Mouse (Mus musculus) embryonic facial prominence, embryonic 10.5 days (tissue): ENCODE data around the gene Ankrd65. TPM values are rescaled to one million over a fixed set of nuclear protein-coding genes. Genes with fewer than 3 reads are reported as not detected.
A peak's percentile ranks its signal among the peaks of the same experiment; 100 is the strongest.

Experiments used
- DNase-seq: peaks from one replicate; pipeline ENCODE4 v3.0.0-alpha.2; 2017; ENCODE audit warnings: low spot score
- H3K27ac ChIP-seq: fragments of 300-500 bp; sonication (generic); replicated peaks from 2 replicates; pipeline ENCODE4 v1.5.1; 2016; ENCODE audit warnings: mild to moderate bottlenecking
- H3K27me3 ChIP-seq: fragments of 300-500 bp; sonication (generic); replicated peaks from 2 replicates; pipeline ENCODE4 v1.6.1; 2016; ENCODE audit warnings: low read depth, mild to moderate bottlenecking; ENCODE audit not compliant: poor library complexity, severe bottlenecking
- H3K36me3 ChIP-seq: fragments of 300-500 bp; sonication (generic); replicated peaks from 2 replicates; pipeline ENCODE4 v1.6.1; 2016; ENCODE audit warnings: mild to moderate bottlenecking, moderate library complexity
- H3K4me1 ChIP-seq: fragments of 300-500 bp; sonication (generic); 2 replicates; pipeline ENCODE4 v1.6.1; 2016
- H3K4me3 ChIP-seq: fragments of 300-500 bp; sonication (generic); 2 replicates; pipeline ENCODE4 v1.5.1; 2016; ENCODE audit warnings: mild to moderate bottlenecking, moderate library complexity
- H3K9me3 ChIP-seq: fragments of 300-500 bp; sonication (generic); 2 replicates; pipeline ENCODE4 v1.6.1; 2016; ENCODE audit warnings: mild to moderate bottlenecking
- WGBS: fragments of 180-500 bp; shearing (Covaris S2); methylation state at CpG from one replicate; pipeline ENCODE4 v1.1.7; 2016; 5-methylcytosine and 5-hydroxymethylcytosine counted together
- polyA plus RNA-seq: library from polyadenylated mRNA; unstranded; fragments of >200 nt; fragmentation: Nextera tagmentation; extraction: Ambion mirVana; gene quantifications from 2 replicates; pipeline ENCODE4 v1.2.1, GENCODE M21; 2016

Gene Ankrd65
- polyA plus RNA-seq, 1 experiment from 2014 or later, result not detected

DNA sequence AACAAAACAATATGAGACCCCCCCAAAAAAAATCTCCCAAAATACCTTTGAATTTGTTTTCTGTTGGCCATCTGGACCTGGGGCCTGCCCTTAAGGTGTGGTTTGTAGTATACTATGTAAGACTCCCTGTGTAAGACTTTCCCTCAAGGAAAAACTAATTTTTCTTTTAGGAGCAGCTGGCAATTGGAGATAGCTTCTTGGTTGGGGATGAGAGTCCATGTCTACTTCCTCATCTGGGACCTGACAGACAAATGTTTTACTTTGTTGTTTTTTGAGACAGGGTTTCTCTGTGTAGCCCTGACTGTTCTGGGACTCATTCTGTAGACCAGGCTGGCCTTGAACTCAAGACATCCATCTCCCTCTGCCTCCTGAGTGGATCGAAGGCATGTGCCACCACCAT is 11.8 kb downstream of the Ankrd65 start:
- DNase-seq, result no peak
- WGBS, result 96% methylated on average over 1 of the region's 1 CpGs
- no peak overlapping the region for H3K4me3 ChIP-seq

DNA sequence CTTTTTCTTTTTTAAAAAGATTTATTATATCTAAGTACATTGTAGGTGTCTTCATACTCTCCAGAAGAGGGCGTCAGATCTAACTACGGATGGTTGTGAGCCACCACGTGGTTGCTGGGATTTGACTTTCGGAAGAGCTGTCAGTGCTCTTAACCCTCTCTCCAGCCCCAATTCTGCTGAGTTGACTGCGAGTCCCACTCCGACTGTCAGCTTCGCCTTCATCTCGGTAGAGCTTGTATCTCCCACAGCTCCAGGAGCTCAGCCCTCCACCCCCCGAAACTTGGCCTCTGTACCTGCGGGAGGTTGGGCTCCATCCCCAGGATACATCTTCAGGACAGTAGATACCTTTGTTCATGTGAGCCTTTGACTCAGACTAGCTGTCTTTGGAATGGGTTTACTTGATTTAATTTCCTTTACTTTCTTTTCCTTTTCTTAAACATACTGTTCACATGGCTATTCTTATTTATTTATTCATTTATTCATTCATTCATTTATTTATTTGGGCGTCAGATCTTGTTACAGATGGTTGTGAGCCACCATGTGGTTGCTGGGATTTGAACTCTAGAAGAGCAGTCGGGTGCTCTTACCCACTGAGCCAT is 12.6 kb downstream of the Ankrd65 start, which contains the start of gene Mrpl20:
Mrpl20 (plus strand) TSS at position 138 of the 599 bp plus-strand sequence.
- 9% methylated on average over 12 of the region's 12 CpGs for WGBS
- H3K9me3 ChIP-seq, result no peaks in the 10 kb centered on the region
- H3K27ac ChIP-seq, result peak within 1 kb of the TSS; percentile 87
- peak within 1 kb of the TSS; percentile 98 for H3K4me3 ChIP-seq
- no peaks in the 10 kb centered on the region for H3K27me3 ChIP-seq
- peaks cover 18% of the 10 kb centered on the region for H3K4me1 ChIP-seq
- peak; percentile 29 for DNase-seq
- H3K36me3 ChIP-seq, result peaks cover 30% of the 10 kb centered on the region

More for the DNA sequence above, 11.8 kb downstream of the Ankrd65 start:
- Histone ChIP-seq H3K9me3 (no peaks in the 10 kb centered on the region), H3K36me3 (peaks cover 22% of the 10 kb centered on the region), H3K27me3 (no peaks in the 10 kb centered on the region), H3K27ac (no peak overlapping the region), H3K4me1 (peaks cover 18% of the 10 kb centered on the region)

DNA sequence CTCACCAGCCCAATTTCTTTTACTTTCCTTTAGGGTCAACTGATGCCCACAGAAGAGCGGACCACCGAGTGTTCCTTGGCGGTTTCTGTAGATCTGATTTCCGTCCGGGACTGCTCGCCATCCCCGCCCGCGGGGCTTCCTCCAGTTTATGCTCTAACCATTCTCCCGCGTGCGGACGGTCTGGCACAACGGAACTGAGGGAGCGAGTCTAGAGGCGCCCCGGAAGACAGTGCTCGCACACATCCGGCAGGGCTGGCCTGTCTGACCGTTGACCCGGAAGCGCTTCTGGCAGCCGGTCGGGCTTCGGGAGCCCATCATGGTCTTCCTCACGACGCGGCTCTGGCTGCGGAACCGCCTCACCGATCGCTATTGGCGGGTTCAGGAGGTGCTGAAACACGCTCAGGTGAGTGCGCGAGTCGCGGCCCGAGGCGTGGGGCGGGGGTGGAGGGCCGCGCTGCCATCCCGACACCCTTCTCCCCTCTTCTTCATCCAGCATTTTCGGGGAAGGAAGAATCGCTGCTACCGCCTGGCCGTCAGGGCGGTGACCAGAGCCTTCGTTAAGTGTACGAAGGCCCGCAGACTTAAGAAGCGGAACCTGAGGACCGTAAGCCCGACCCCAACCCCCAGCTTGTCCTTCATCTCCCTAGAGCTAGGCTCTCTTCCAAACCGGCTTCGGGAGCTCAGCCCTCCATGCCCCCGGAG is 13.3 kb downstream of the Ankrd65 start:
- Histone ChIP-seq H3K27ac (peak overlapping the region; percentile 87), H3K9me3 (no peaks in the 10 kb centered on the region), H3K27me3 (no peaks in the 10 kb centered on the region), H3K4me1 (peaks cover 18% of the 10 kb centered on the region), H3K36me3 (peaks cover 36% of the 10 kb centered on the region), H3K4me3 (peak overlapping the region; percentile 98)
- DNase-seq, result peak; percentile 97
- WGBS, result under 1% methylated on average over 58 of the region's 58 CpGs

DNA sequence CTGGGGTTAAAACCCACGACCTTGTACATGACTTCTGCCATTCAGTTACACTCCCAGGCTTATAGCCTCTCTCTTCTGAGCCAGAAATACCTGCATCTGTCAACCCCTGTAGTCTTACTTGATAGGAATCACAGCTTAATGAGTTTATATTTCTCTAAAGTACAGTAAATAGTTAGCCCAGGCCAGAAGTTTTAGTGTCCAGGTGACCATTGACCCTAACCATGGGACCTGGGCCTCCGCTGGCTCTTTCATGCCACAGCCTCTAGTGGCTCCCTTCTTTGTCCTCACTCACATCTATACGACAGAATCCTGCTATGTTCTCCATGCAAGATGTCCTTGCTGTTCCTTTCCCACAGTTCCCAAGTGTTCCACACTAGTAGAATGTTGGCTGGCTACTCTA is 17.6 kb downstream of the Ankrd65 start:
- Histone ChIP-seq H3K9me3 (no peaks in the 10 kb centered on the region), H3K4me1 (peaks cover 26% of the 10 kb centered on the region), H3K4me3 (no peak overlapping the region), H3K36me3 (peaks cover 68% of the 10 kb centered on the region), H3K27ac (no peak overlapping the region), H3K27me3 (no peaks in the 10 kb centered on the region)
- no peak for DNase-seq
- WGBS, result 85% methylated on average over 3 of the region's 3 CpGs

DNA sequence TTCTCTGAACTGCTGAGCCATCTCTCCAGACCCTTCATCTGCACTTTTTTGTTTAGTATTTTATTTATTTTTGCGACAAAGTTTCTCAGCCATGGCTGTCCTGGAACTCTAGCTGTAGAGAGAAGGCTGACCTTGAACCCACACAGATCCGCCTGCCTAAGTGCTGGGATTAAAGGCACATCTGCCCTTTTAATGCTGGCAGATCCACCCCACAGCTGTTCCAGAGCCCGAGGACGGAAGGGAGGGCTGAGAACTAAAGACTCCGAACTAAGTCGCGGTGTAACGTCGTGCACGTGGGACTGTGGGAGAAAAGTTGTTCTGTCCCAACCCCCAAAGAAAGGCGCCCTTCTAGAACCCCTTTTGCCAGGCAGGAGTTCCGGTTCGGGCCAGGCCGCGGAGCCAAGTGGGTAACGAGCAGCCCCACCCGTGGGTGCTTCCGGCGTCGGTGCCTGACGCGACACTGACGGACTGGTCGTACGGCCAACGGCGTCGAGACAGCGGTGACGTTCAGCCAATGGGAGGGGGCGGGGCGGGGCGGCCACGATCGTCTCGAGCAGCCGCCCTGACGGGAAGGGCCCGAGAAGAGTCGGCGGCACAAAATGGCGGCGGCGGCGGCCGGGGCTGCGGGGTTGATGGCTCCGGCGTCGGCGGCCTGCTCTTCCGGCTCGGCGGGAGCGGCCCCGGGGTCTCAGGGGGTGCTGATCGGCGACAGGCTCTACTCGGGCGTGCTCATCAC is 21.9 kb downstream of the Ankrd65 start, which contains the start of gene Ccnl2:
Ccnl2 (plus strand) TSS at position 561 of the 736 bp plus-strand sequence.
- Histone ChIP-seq H3K36me3 (peaks cover 86% of the 10 kb centered on the region), H3K27ac (peak within 1 kb of the TSS; percentile 98), H3K9me3 (no peaks in the 10 kb centered on the region), H3K4me1 (peaks cover 23% of the 10 kb centered on the region), H3K27me3 (no peaks in the 10 kb centered on the region), H3K4me3 (peak within 1 kb of the TSS; percentile 100)
- under 1% methylated on average over 60 of the region's 60 CpGs for WGBS
- DNase-seq, result peak; percentile 98

DNA sequence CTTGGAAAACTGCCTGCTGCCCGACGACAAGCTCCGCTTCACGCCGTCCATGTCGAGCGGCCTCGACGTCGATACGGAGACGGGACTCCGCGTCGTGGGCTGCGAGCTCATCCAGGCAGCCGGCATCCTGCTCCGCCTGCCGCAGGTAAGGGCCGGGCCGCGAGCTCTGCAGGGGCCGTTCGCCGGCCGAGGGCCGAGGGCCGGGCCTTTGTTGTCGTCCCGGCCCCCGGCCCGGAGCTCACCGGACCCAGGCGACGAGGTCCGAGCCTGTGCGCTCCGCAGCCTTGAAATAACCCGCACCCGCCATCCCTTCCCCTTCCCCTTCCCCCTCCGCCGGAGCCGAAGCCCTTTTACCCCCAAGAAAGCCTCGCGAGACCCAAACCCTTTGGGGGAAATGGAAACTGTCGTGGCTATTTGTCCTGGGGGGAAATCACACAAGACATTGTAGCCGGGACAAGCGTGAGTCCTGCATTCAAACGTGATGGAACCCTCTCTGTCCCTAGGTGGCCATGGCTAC is 22.5 kb downstream of the Ankrd65 start:
- peak overlapping the region; percentile 98 for H3K27ac ChIP-seq
- no peaks in the 10 kb centered on the region for H3K27me3 ChIP-seq
- peaks cover 86% of the 10 kb centered on the region for H3K36me3 ChIP-seq
- no peaks in the 10 kb centered on the region for H3K9me3 ChIP-seq
- DNase-seq, result peak; percentile 54
- H3K4me3 ChIP-seq, result peak overlapping the region; percentile 100
- H3K4me1 ChIP-seq, result peaks cover 23% of the 10 kb centered on the region
- under 1% methylated on average over 49 of the region's 49 CpGs for WGBS

DNA sequence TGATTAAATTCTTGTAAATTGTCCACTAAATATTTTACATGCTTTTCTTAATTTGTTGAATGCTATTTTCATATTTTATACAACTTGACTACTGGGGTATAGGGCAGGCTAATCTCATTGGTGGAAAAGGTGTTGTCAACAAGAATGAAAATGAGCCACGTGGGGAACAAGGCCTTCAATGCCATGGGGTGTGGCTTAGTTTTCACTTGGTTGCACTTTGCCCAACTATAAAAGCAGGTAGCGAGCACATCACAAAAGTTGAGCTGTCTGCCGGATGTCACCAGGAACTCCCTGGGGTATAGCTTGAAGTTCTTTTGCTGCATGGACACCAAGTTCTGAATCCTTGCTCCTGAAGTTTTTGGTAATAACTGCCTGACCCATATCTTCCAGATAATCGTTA is 27.3 kb downstream of the Ankrd65 start:
- no peaks in the 10 kb centered on the region for H3K9me3 ChIP-seq
- WGBS, result 87% methylated on average over 4 of the region's 4 CpGs
- peaks cover 95% of the 10 kb centered on the region for H3K36me3 ChIP-seq
- H3K27ac ChIP-seq, result no peak overlapping the region
- no peak overlapping the region for H3K4me3 ChIP-seq
- DNase-seq, result no peak
- H3K27me3 ChIP-seq, result no peaks in the 10 kb centered on the region
- H3K4me1 ChIP-seq, result peaks cover 14% of the 10 kb centered on the region

DNA sequence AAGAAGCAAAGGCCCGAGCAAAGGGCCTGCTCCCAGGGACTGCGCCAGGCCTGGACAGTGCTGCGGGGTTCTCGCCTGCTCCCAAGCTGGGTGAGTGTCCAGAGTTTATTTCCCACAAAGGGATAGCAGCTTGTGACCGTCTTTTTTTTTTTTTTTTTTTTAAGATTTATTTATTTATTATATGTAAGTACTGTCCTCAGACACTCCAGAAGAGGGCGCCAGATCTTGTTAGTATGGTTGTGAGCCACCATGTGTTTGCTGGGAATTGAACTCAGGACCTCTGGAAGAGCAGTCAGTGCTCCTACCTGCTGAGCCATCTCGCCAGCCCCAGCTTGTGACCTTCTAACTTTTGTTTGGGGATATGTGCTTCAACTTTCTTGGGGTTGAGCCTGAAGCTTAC is 30.8 kb downstream of the Ankrd65 start:
- peaks cover 100% of the 10 kb centered on the region for H3K36me3 ChIP-seq
- 81% methylated on average over 7 of the region's 7 CpGs for WGBS
- DNase-seq, result peak; percentile 32

DNA sequence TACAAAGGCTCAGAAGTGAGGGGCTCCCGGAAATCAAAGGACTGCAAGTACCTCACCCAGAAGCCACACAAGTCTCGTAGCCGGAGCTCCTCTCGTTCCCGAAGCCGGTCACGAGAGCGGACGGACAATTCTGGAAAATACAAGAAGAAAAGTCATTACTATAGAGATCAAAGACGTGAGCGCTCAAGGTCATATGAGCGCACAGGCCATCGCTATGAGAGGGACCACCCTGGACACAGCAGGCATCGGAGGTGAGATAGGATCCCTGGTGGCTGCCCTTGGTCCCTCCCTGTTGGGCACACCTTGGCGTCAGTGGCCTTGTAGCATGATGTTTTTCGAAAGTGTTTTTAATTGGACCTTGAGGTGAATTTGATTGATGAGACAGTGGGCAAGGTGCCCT is 33.2 kb downstream of the Ankrd65 start:
- H3K9me3 ChIP-seq, result no peaks in the 10 kb centered on the region
- H3K36me3 ChIP-seq, result peaks cover 100% of the 10 kb centered on the region
- WGBS, result 97% methylated on average over 16 of the region's 16 CpGs
- H3K27ac ChIP-seq, result no peak overlapping the region
- no peak overlapping the region for H3K4me3 ChIP-seq
- no peaks in the 10 kb centered on the region for H3K4me1 ChIP-seq
- no peak for DNase-seq
- no peaks in the 10 kb centered on the region for H3K27me3 ChIP-seq

More for the DNA sequence above, 30.8 kb downstream of the Ankrd65 start:
- no peaks in the 10 kb centered on the region for H3K9me3 ChIP-seq
- H3K27ac ChIP-seq, result no peak overlapping the region
- H3K4me1 ChIP-seq, result no peaks in the 10 kb centered on the region
- H3K27me3 ChIP-seq, result no peaks in the 10 kb centered on the region
- H3K4me3 ChIP-seq, result no peak overlapping the region

DNA sequence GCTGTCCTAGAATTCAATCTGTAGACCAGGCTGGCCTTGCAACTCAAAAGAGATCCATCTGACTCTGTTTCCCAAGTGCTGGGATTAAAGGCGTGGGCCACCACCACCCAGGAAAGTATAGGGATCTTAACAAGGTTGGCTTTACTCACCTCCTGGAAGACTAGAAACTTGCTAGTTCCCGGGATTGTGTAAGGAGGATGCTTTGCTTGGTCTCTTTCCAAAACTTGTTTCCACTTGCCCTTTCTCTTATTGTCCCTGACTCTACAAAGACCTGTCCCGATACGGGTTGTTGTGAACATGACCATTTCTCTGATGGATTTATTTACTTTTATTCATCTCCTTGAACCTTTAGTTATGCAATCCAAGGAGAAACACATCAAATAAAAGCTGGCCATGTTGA is 39.6 kb downstream of the Ankrd65 start:
- Histone ChIP-seq H3K9me3 (no peaks in the 10 kb centered on the region), H3K27ac (no peak overlapping the region), H3K36me3 (peaks cover 66% of the 10 kb centered on the region), H3K4me3 (no peak overlapping the region), H3K4me1 (peaks cover 24% of the 10 kb centered on the region), H3K27me3 (no peaks in the 10 kb centered on the region)
- DNase-seq, result no peak
- 91% methylated on average over 4 of the region's 4 CpGs for WGBS

DNA sequence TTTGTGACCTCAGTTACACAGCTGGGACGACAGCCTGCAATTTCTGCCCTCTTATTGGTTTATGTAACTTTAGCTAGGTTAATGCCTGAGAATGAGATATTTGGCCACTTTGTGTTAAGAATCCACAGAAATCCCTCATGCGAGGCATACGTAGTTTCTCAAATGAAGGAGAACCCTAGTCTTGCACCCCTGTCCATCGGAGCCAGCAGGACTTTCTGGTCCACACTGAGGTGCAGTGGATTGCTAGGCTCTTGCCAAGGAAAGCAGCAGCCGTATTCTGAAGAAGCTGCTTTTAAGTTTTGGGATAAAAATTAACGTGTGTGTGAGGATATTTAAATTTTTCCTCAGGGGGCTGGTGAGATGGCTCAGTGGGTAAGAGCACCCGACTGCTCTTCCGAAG is 40.4 kb downstream of the Ankrd65 start:
- H3K27me3 ChIP-seq, result no peaks in the 10 kb centered on the region
- peaks cover 24% of the 10 kb centered on the region for H3K4me1 ChIP-seq
- H3K36me3 ChIP-seq, result peaks cover 64% of the 10 kb centered on the region
- WGBS, result 57% methylated on average over 8 of the region's 8 CpGs
- H3K4me3 ChIP-seq, result peak overlapping the region; percentile 93
- H3K27ac ChIP-seq, result no peak overlapping the region
- no peak for DNase-seq
- no peaks in the 10 kb centered on the region for H3K9me3 ChIP-seq

DNA sequence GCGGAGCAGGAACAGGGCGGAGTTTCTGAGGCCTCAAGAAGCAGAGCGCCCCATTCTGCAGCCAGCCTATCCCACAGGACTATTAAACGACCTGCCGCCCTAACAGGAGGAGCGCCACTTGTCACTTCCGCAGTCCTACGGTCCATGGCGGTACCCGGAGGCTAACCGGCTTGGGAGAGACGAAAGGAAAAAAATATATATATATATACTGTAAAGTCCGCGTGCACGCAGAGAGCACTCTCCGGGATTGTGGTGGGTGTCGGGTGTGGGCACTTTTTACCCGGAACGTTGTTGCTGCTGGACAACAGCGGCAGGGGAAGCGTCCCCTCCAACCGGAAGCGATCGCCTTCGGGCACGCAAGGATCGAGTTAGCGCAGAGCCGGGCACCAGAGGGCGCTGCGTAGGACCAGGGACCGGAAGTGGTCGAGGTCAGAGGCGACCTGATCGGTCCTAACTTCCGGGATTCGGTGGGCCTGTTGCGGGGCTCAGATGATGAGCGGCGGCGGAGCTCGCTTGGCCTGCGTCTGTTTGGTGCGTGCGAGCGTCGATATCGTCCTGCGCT is 41.0 kb downstream of the Ankrd65 start, which contains the start of gene Aurkaip1:
Aurkaip1 (plus strand) TSS at position 68 of the 562 bp plus-strand sequence.
- WGBS, result under 1% methylated on average over 49 of the region's 49 CpGs
- H3K27me3 ChIP-seq, result no peaks in the 10 kb centered on the region
- peak; percentile 97 for DNase-seq
- H3K27ac ChIP-seq, result peak within 1 kb of the TSS; percentile 86
- H3K4me3 ChIP-seq, result peak within 1 kb of the TSS; percentile 93
- no peaks in the 10 kb centered on the region for H3K9me3 ChIP-seq
- peaks cover 24% of the 10 kb centered on the region for H3K4me1 ChIP-seq
- peaks cover 57% of the 10 kb centered on the region for H3K36me3 ChIP-seq
